Mouse (Mus musculus) T-helper 2 cell (primary cell): Measurements from ENCODE around the gene Rhog.

Source experiments
- in situ Hi-C: fragments of 300-600 bp; cut with MboI, MseI; formaldehyde crosslinking; loops from one replicate; pipeline ENCODE4 v1.15.1; 2025; ENCODE audit warnings: high pct_unique_total_duplicates

The Rhog gene

GRCm38 (mm10) chr7:102250631-102251214 lies 5.1 kb downstream of the Rhog start:
- in situ Hi-C loops, result no loop called here

DNA sequence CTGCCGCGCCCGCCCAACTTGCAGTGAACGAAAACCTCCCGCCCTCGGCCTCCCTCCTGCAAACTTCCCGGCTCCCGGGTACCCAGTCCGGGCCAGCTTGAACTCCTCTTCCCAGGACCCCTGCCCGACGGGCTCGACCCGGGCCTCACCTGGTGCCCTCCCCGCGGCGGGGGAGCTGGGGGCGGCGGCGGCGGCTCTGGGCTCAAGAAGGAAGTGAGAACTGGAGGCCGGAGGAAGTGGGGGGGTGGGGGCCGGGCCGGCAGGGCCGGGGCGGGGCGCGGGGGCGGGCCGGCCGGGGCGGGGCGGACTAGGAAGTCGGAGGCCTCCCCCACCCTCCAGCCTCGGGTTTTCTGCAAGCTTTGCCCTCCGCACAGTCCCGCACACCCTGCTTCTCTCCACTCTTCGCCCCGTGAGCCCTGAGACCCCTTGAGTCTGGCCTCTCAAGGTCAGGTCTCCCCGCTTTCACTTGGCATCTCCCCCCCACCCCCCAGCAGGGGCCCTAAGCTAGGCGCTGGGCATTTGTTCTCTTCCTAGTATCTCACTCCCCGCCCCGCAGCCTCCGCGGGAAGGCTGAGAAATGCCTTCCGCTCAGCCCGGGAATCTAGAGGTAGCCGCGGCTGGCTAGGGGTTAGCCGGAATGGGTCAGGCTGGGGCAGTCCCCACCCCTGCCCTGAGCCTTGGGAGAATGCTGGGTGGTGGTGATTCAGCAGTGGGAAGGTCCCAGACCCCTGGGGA lies 5.8 kb downstream of the Rhog start:
- in situ Hi-C loops, result no loop called here

- in situ Hi-C loops, result no loop called here
Measured at GRCm38 (mm10) chr7:102249531-102249895, 6.3 kb downstream of the Rhog start.

DNA sequence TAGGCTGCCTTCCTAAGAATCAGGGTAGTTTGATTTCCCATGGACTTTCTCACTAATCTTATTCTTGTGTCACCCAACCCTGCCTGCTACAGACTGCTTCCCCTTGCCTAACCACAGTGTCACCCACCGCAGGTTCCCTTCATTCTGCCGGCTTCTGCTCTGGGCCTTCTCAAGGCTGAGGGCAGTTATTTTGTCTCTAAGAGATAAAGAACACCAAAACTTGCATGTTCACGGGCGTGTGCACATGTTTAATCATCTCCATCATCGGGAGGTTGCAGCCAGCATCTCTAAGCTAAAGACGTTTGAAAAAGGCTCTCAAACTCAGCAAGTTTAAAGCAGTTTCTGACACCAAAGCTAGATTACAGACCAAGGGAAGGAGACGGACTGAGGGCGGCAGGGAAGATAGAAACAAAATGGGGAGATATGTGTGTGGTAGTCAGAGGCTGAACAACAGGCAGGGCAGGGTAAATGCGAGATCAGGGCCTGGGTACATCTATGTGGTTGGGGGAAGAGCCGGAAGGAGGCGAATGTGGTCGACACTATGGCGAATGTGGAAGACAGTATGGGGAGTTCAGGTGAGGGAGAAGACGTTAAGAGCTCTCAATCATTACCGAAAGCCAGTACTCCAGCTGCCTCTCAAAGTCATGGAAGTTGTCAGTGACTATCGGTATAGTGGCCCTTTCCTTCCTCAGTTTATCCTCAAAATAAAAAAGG lies 7.0 kb downstream of the Rhog start:
- in situ Hi-C loops, result no loop called here

DNA sequence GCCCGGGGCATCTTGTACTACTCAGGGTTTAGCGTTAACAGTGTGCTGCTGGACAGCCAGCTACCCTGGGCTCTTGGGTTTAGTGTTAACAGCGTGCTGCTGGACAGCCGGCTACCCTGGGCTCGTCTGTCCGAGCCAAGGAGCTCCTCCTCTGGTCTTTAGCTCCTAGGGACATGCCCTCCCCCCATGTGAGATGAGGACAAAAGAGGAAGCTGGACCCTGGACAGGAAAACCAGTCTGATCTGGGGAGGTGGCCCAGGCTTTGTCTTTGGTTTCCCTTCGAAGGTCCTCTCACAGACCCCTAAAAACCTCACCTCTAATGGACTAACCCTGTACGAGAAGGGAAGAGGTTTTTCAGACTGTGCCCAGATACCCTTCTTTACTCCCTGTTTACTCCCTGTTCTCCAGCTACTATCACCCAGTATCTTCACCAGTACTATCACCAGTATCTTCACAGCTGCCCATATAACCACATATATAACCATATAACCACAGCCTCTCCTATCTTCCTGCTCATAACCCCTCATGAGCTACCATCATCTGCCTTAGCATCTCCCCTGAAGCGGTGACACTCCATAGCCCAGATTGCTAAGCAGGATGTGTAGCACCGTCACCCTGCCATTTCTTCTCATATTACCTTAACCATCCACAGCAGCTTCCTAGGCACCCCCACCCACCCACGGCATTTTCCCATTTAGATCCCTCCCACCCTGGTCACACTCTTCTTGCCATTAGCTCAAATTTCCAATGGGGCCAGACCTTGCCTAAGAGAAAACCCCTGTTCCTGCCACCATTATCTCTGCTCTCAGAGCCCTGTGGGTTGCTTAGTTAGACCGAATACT lies 8.7 kb downstream of the Rhog start:
- in situ Hi-C loops, result no loop called here

GRCm38 (mm10) chr7:102246265-102246664 lies 9.6 kb downstream of the Rhog start:
- in situ Hi-C loops, result no loop called here

GRCm38 (mm10) chr7:102245775-102246174 lies 10.1 kb downstream of the Rhog start:
- in situ Hi-C loops, result no loop called here

DNA sequence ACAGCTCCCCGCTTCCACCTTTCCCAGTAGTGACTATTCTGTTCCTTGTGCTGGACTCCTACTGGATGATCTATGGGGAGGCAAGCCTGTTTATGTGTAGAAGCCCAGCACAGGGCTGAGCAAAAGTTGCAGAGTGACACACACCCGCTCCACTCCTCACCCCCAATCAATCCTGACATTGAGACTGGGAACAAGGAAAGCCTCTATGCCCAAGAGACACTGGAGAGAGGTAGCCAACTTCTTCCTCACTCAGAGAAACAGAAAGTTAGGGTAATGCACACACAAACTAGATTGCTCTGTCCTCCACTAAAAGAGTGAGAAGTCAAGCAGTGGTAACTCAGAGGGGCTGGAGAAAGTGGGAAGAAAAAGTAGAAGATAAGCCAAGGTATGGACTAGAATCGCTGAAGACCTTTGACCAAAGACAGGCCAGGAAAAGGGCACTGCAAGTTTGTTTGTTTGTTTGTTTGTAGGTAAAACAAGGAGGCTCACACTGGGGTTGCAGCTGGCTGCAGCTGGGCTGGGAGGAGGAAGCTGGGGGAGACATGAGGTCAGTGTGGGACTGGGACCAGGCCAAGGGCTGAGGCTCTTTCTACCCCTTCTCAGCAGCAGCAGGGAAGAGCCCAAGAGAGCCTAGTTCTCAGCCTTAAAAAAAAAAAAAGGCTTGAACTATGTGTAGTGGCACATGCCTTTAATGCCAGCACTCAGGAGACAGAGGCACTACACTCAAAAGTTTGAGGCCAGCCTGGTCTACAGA lies 10.9 kb downstream of the Rhog start:
- in situ Hi-C loops, result no loop called here

DNA sequence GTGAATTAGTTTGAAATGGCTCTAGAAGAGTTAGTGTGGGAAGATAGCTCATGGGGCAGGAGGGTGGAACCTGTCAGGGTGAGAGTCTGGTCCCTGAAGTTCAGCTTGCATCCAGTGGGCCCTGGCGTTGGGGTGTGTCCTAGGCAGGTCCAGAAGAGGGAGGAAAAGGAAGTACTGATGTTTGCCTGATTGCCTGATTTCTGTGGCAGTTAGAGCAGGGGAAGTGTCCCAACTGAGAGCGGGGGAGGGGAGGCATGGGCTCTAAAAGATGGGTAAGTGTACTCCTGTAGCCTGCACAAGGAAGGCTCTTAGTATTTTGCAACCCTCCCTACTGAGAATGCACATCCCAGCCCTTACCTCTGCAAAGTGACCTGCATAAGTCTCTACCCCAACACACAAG lies 12.0 kb downstream of the Rhog start:
- in situ Hi-C loops, result no loop called here

- in situ Hi-C loops, result no loop called here
Measured at GRCm38 (mm10) chr7:102242917-102243316, 12.9 kb downstream of the Rhog start.

DNA sequence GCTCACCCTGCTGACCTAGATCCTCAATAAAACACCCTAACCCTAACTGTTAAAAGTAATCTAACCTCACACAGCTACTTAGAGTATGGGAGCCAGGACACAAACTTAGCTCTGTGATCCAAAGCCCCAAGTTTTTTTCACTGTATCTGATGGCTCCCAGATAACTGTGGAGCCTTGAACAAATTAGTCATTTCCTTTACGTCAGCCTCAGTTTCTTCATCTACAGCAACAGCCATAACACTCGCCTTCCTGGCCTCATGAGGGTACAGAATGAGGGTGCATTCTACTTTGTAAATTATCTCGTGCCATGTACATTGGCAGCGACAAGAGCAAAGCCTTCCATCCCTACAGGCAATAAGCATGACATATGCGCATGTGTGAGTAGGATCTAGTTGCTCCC lies 13.5 kb downstream of the Rhog start:
- in situ Hi-C loops, result no loop called here

DNA sequence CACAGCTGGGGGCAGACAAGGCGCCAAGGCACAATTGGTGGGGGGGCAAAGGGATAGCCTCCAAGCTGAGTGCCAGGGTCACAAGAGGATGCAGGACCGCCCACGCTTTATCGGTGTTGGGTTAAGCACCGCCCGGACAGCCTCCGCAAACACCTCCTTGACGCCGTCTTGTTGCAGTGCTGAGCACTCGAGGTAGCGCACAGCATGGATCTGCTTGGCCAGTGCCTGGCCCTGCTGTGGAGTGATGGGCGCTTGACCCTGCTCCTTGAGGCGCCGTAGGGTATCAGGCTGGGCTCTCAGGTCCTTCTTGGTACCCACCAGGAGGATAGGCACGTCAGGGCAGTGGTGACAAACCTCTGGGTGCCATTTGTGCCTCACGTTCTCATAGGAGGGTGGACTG lies 16.3 kb downstream of the Rhog start:
- in situ Hi-C loops, result no loop called here

- in situ Hi-C loops, result no loop called here
Measured at GRCm38 (mm10) chr7:102238686-102239286, 17.1 kb downstream of the Rhog start.

DNA sequence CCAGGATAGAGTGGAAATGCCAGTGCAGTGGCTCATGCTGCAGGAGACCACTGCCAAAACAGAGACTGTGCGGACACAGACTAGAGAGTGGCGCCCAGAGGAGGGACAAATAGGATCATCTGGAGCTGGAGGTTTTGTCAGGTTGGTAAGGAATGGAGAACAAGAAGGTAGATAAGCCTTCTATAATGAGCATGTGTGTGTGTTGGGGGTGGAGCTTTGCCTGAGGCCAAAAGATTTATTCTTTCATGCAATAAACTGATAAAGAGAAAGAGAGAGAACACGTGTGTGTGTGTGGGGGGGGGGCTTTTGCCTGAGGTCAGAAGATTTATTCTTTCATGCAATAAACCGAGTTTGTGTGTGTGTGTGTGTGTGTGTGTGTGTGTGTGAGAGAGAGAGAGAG lies 22.8 kb downstream of the Rhog start:
- in situ Hi-C loops, result no loop called here

DNA sequence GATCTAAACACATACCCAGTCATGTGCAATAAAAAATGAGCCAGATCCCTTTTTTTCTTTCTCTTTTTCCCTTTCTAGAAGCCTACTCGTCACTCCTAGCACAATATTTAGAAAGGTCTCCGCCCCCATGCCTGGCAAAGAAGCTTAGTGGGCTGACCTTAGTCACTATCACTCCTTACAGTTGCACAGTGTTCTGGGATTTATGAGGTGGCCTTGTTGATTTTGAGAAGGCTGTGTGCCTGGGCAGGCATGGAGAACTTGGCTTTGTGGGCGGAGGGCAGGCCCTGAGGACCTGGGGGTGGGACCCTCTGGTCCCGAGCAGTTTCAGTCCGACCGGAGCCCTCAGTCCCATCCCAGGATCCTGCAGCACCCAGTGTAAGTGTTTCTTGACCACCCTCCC lies 26.0 kb downstream of the Rhog start:
- in situ Hi-C loops, result no loop called here

DNA sequence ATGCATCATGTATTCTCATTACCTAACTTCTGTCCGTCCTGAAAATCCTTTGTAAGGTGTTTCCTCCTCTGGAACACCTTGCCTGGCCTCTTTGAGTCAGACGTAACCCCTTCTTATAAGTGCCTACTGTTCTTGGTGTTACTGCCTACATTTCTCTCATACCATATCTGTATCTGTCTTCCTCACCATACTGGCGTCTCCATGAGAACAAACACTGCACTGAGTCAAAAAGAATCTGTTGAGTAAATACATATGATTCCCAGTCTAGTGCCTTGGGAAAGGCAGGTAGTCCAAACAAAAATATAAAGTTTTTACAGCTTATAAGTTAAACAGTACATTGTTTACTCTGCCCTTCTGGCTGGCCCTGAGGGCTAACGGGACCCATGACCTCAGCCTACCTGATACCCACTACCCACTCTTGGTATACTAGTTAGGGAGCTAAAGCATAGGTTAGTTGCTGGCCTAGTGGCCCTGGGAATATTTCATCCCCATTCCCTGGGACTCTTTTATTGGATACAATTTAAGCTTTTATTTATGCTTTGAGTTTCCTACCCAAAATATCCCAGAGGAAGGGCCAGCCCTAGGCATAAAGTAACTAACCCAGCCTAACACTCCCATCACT lies 27.7 kb downstream of the Rhog start:
- in situ Hi-C loops, result no loop called here

- in situ Hi-C loops, result no loop called here
Measured at GRCm38 (mm10) chr7:102226051-102226450, 29.8 kb downstream of the Rhog start.

DNA sequence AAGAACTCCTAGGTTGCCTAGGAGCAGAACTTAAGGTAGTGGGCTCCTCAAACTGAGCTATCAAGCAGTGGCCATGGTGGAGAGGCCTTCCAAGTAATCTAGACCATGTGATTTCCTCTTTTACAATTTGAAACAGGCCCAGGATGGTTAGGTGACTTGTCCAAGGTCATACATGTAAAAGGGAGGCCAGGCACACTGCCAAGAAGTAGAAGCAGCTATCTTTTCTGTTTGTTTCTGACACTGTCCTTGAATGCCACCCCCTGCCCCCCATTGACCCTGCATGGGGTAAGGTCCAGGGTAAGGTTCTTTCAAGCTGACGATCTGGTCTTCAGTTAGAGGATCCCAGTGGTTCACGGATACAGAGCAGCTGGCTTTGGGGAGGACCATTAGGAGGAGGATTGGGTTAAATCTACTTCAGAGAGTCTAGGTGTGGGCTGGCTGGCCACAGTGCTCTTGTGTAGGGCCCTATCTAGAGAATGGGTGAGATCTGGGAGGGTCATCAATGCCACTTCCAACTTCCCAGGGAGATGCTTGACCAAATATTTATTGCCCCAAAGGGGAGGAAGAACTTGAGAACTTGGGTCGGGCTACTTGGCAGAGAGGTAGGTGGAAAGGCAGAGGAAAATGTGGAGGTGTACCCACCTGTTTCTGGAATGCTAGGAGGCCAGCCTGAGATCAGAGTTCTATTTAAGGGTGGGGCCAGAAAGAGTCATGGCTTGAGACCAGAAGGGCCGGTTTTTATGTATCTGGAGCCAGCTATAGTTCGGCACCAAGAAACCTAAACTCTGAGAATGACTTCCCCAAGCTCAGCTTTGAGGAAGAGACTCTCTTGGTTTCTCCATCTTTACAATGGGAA lies 31.7 kb downstream of the Rhog start:
- in situ Hi-C loops, result no loop called here

DNA sequence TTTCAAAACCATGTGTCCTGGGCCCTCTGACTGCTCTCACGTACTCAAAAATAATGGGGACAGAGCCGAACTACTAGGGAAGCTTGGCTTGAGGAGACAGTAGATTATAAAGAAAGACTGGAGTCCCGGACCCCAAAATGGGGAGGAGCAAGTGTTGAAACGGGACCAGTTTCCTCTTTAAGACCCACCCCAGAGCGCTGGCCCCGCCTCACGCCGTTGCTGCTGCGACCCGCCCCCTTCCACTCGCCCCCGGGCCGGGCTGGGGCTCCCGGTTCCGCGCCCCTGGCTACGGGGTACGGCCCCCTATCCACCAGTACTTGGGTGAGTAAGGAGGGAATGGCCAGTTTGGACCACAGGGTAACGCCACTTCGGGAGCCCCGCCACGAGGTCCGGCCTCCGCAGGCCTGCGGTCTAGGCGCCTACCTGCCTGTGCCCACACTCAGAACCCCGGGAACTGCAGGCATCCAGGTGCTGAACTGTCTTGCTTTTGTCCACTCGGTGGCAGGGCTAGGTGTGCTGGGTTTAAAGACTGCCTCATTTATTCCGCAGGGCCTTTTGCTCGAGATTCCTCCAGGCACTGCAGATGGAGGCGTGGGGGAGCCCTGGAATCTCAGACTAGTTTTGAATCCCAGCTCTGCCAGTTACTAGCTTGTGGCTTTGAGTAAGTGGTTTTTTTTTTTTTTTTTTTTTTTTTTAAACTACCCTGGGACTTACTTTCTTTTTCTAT lies 32.9 kb downstream of the Rhog start:
- in situ Hi-C loops, result no loop called here
